Mouse (Mus musculus) embryonic fibroblast, embryonic 13.5 days (primary cell): ENCODE measurements around the gene Engase. TPM values are rescaled to one million over a fixed set of nuclear protein-coding genes. Genes with fewer than 3 reads are reported as not detected.

Source experiments
- H3K27ac ChIP-seq: 2 replicates; pipeline ENCODE4 v1.5.1; 2012; ENCODE audit warnings: low read length, control low read depth, inconsistent platforms; ENCODE audit not compliant: insufficient read depth
- H3K4me1 ChIP-seq: 2 replicates; pipeline ENCODE4 v1.6.1; 2011; ENCODE audit warnings: low read length; ENCODE audit not compliant: control insufficient read depth, insufficient read depth
- H3K4me3 ChIP-seq: 2 replicates; pipeline ENCODE4 v1.5.1; 2011; ENCODE audit warnings: mild to moderate bottlenecking, control low read depth, low read length; ENCODE audit not compliant: insufficient read depth
- CTCF ChIP-seq: IDR thresholded peaks from 2 replicates; pipeline ENCODE4 v1.5.1; 2011; ENCODE audit warnings: mild to moderate bottlenecking, control low read depth, low read length, moderate library complexity, borderline replicate concordance; ENCODE audit not compliant: insufficient read depth
- POLR2A ChIP-seq: IDR thresholded peaks from 2 replicates; pipeline ENCODE4 v1.6.1; 2011; ENCODE audit warnings: low read depth, mild to moderate bottlenecking, control low read depth, low read length, moderate library complexity
- polyA plus RNA-seq: library from polyadenylated mRNA; stranded (reverse); fragments of >200 nt; gene quantifications from 2 replicates; pipeline ENCODE4 v1.2.4, GENCODE M21; 2011; ENCODE audit warnings: low read depth; ENCODE audit not compliant: missing spikeins, insufficient read length

Engase gene
- polyA plus RNA-seq, 1 experiment = 3.5 TPM

GRCm38 (mm10) chr11:118488191-118488906 lies 11.7 kb downstream of the Engase start:
- H3K4me1 ChIP-seq = no peaks in the 10 kb centered on the region
- no peak for TF ChIP-seq POLR2A
- TF ChIP-seq CTCF = peak; percentile 36; the same call in 1 of the 2 replicates
- H3K27ac ChIP-seq = no peak overlapping the region
- no peak overlapping the region for H3K4me3 ChIP-seq

- Histone ChIP-seq H3K4me3 (no peak overlapping the region), H3K27ac (no peak overlapping the region), H3K4me1 (no peaks in the 10 kb centered on the region)
- TF ChIP-seq CTCF (no peak), POLR2A (no peak)
Measured at GRCm38 (mm10) chr11:118488907-118489270, 12.3 kb downstream of the Engase start.

GRCm38 (mm10) chr11:118490566-118491218 lies 14.1 kb downstream of the Engase start:
- Histone ChIP-seq H3K4me1 (no peaks in the 10 kb centered on the region), H3K4me3 (no peak overlapping the region), H3K27ac (no peak overlapping the region)
- TF ChIP-seq POLR2A (no peak), CTCF (peak; percentile 73)

GRCm38 (mm10) chr11:118491230-118491629 lies 14.6 kb downstream of the Engase start:
- TF ChIP-seq POLR2A (no peak), CTCF (no peak)
- no peaks in the 10 kb centered on the region for H3K4me1 ChIP-seq
- no peak overlapping the region for H3K27ac ChIP-seq
- no peak overlapping the region for H3K4me3 ChIP-seq

GRCm38 (mm10) chr11:118493458-118493857 lies 16.8 kb downstream of the Engase start:
- no peak overlapping the region for H3K4me3 ChIP-seq
- H3K4me1 ChIP-seq = no peaks in the 10 kb centered on the region
- no peak overlapping the region for H3K27ac ChIP-seq
- TF ChIP-seq CTCF (no peak), POLR2A (no peak)

- H3K4me3 ChIP-seq = no peak overlapping the region
- TF ChIP-seq CTCF (no peak), POLR2A (no peak)
- no peaks in the 10 kb centered on the region for H3K4me1 ChIP-seq
- H3K27ac ChIP-seq = no peak overlapping the region
Measured at GRCm38 (mm10) chr11:118494001-118494737, 17.5 kb downstream of the Engase start.

GRCm38 (mm10) chr11:118495065-118495464 lies 18.4 kb downstream of the Engase start:
- Histone ChIP-seq H3K4me1 (no peaks in the 10 kb centered on the region), H3K27ac (no peak overlapping the region), H3K4me3 (no peak overlapping the region)
- no peak for TF ChIP-seq CTCF
- no peak for TF ChIP-seq POLR2A

GRCm38 (mm10) chr11:118496066-118496689 lies 19.5 kb downstream of the Engase start:
- H3K27ac ChIP-seq = no peak overlapping the region
- no peak for TF ChIP-seq CTCF
- TF ChIP-seq POLR2A = no peak
- H3K4me3 ChIP-seq = no peak overlapping the region
- no peaks in the 10 kb centered on the region for H3K4me1 ChIP-seq

GRCm38 (mm10) chr11:118502990-118503389 lies 26.4 kb downstream of the Engase start:
- no peak overlapping the region for H3K27ac ChIP-seq
- H3K4me3 ChIP-seq = no peak overlapping the region
- no peak for TF ChIP-seq CTCF
- no peak for TF ChIP-seq POLR2A
- H3K4me1 ChIP-seq = no peaks in the 10 kb centered on the region
